Mouse (Mus musculus): ENCODE results near the gene Fam92a. TPM values are rescaled to one million over a fixed set of nuclear protein-coding genes. Genes with fewer than 3 reads are reported as not detected.
"Not testable (repeated sequence)": the region's sequence is repeated elsewhere in the genome, so short reads cannot be mapped to it uniquely, and the experiment has no call there.

The Fam92a gene
- polyA plus RNA-seq (2015; fragmentation: Nextera tagmentation; extraction: Ambion mirVana) = 91.2 and 95.0 TPM in 2 replicates

GRCm38 (mm10) chr4:12171318-12172091 lies at the start of gene Fam92a:
Fam92a (minus strand) TSS chr4:12172015.
- ATAC-seq = peak; percentile 95
- H3K4me2 ChIP-seq (replicated peaks) = peak within 1 kb of the TSS; percentile 64
- H3K4me3 ChIP-seq (replicated peaks) = peak within 1 kb of the TSS; percentile 88
- H3K27ac ChIP-seq = peak within 1 kb of the TSS; percentile 96
- H3K4me1 ChIP-seq (replicated peaks) = peaks cover 15% of the 10 kb centered on the region
- H3K27me3 ChIP-seq = no peaks in the 10 kb centered on the region
- H3K9ac ChIP-seq (replicated peaks) = peak within 1 kb of the TSS; percentile 98
- no peaks in the 10 kb centered on the region for H3K9me3 ChIP-seq
- WGBS = under 1% methylated on average over 74 of the region's 74 CpGs
- peaks cover 15% of the 10 kb centered on the region for H3K36me3 ChIP-seq

- Histone ChIP-seq H3K4me1 (replicated peaks) (no peaks in the 10 kb centered on the region), H3K4me2 (replicated peaks) (no peak overlapping the region), H3K9me3 (no peaks in the 10 kb centered on the region), H3K9ac (replicated peaks) (no peak overlapping the region), H3K36me3 (no peaks in the 10 kb centered on the region), H3K4me3 (replicated peaks) (no peak overlapping the region), H3K27ac (no peak overlapping the region), H3K27me3 (no peaks in the 10 kb centered on the region)
- 92% methylated on average over 10 of the region's 10 CpGs for WGBS
- ATAC-seq = no peak
Observed at GRCm38 (mm10) chr4:12178992-12179391, 7.2 kb upstream of the Fam92a start.

GRCm38 (mm10) chr4:12170986-12171317 lies 863 bp downstream of the Fam92a start:
- Histone ChIP-seq H3K27ac (peak overlapping the region; percentile 96), H3K4me3 (replicated peaks) (peak overlapping the region; percentile 88), H3K9me3 (no peaks in the 10 kb centered on the region), H3K27me3 (no peaks in the 10 kb centered on the region), H3K36me3 (peaks cover 21% of the 10 kb centered on the region), H3K9ac (replicated peaks) (peak overlapping the region; percentile 98), H3K4me1 (replicated peaks) (peaks cover 15% of the 10 kb centered on the region), H3K4me2 (replicated peaks) (peak overlapping the region; percentile 64)
- ATAC-seq = no peak
- 10% methylated on average over 9 of the region's 9 CpGs for WGBS

- ATAC-seq = no peak
Observed at GRCm38 (mm10) chr4:12147660-12148059, 24.2 kb downstream of the Fam92a start.

GRCm38 (mm10) chr4:12141516-12141915 lies 30.3 kb downstream of the Fam92a start:
- not testable (repeated sequence) for H3K9me3 ChIP-seq; ATAC-seq; H3K9ac ChIP-seq (replicated peaks); H3K4me1 ChIP-seq (replicated peaks); H3K27ac ChIP-seq; H3K27me3 ChIP-seq
- Histone ChIP-seq H3K4me3 (replicated peaks) (0 out of 2 replicates have a peak overlapping the region, but pooled peaks have one; percentile 15), H3K4me2 (replicated peaks) (peak overlapping the region; percentile 34), H3K36me3 (peaks cover 11% of the 10 kb centered on the region)
- 93% methylated on average over 7 of the region's 7 CpGs for WGBS

More at GRCm38 (mm10) chr4:12147660-12148059, 24.2 kb downstream of the Fam92a start:
- Histone ChIP-seq H3K27ac (no peak overlapping the region), H3K4me3 (replicated peaks) (no peak overlapping the region), H3K4me1 (replicated peaks) (no peaks in the 10 kb centered on the region), H3K4me2 (replicated peaks) (no peak overlapping the region), H3K36me3 (peaks cover 34% of the 10 kb centered on the region), H3K9ac (replicated peaks) (no peak overlapping the region), H3K9me3 (peaks cover 7% of the 10 kb centered on the region), H3K27me3 (no peaks in the 10 kb centered on the region)

- peak overlapping the region; percentile 45 for H3K4me3 ChIP-seq (replicated peaks)
- ATAC-seq = peak; percentile 89
- H3K27me3 ChIP-seq; H3K4me1 ChIP-seq (replicated peaks); H3K36me3 ChIP-seq; H3K9me3 ChIP-seq: not testable (repeated sequence)
- peak overlapping the region; percentile 58; the same call in 1 of the 2 replicates for H3K27ac ChIP-seq
- H3K4me2 ChIP-seq (replicated peaks) = peak overlapping the region; percentile 50
- H3K9ac ChIP-seq (replicated peaks) = peak overlapping the region; percentile 53
- 11% methylated on average over 23 of the region's 40 CpGs for WGBS
Observed at GRCm38 (mm10) chr4:12140592-12141062, 31.2 kb downstream of the Fam92a start.

GRCm38 (mm10) chr4:12140141-12140567 lies 31.7 kb downstream of the Fam92a start, which contains the start of gene Rbm12b1:
Rbm12b1 (plus strand) TSS chr4:12140264.
- peak within 1 kb of the TSS; percentile 50 for H3K4me2 ChIP-seq (replicated peaks)
- ATAC-seq = peak; percentile 100
- not testable (repeated sequence) for H3K36me3 ChIP-seq; H3K27me3 ChIP-seq; H3K4me1 ChIP-seq (replicated peaks); H3K9me3 ChIP-seq
- peak within 1 kb of the TSS; percentile 81 for H3K27ac ChIP-seq
- 9% methylated on average over 17 of the region's 32 CpGs for WGBS
- H3K9ac ChIP-seq (replicated peaks) = peak within 1 kb of the TSS; percentile 54
- H3K4me3 ChIP-seq (replicated peaks) = peak within 1 kb of the TSS; percentile 45

Other genes with a start within 250 kb of the Fam92a start
- 0.63 and 0.75 TPM in 2 replicates for gene Gm10604, start 190.8 kb downstream of the Fam92a start, polyA plus RNA-seq (2015; fragmentation: Nextera tagmentation; extraction: Ambion mirVana)
- gene Rbm12b2, start 82.6 kb downstream of the Fam92a start, polyA plus RNA-seq (2015; fragmentation: Nextera tagmentation; extraction: Ambion mirVana) = 20.4 TPM in 2 replicates
- 8.9 and 10.1 TPM in 2 replicates for gene Rbm12b1, start 31.8 kb downstream of the Fam92a start, polyA plus RNA-seq (2015; fragmentation: Nextera tagmentation; extraction: Ambion mirVana)

Data from midbrain, embryonic 13.5 days (tissue).